Mouse (Mus musculus) heart, adult 18-20 months (tissue): ENCODE data around the gene AI481877. TPM values are rescaled to one million over a fixed set of nuclear protein-coding genes. Genes with fewer than 3 reads are reported as not detected.
A peak's percentile ranks its signal among the peaks of the same experiment; 100 is the strongest.

Experiments
- DNase-seq, 2 experiments: peaks; one replicate each; pipeline ENCODE4 v3.0.0; 2021 to 2022; ENCODE audit warnings: mixed read lengths in 1 of 2
- total RNA-seq, 2 experiments: library from RNA; stranded (reverse); gene quantifications; 2 replicates each; pipeline ENCODE4 v1.2.3; 2021

Gene AI481877
- total RNA-seq, 2 experiments from 2014 or later = not detected

DNA sequence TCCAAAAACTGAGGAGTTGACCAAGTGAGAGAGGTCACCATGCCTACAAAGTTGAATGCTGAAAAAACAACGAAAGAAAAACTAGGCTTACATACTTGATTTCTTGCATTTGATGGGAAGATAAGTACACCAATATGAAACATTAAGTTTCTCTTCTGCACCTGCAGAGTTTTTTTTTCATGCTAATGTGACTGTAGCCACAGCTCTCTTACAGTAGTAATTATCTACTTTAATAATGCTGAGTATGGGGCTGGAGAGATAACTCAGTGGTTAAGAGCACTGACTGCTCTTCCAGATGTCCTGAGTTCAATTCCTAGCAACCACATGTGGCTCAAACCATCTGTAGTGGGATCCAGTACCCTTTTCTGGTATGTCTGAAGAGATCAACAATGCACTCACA lies 13.7 kb downstream of the AI481877 start:
- no peak for DNase-seq

DNA sequence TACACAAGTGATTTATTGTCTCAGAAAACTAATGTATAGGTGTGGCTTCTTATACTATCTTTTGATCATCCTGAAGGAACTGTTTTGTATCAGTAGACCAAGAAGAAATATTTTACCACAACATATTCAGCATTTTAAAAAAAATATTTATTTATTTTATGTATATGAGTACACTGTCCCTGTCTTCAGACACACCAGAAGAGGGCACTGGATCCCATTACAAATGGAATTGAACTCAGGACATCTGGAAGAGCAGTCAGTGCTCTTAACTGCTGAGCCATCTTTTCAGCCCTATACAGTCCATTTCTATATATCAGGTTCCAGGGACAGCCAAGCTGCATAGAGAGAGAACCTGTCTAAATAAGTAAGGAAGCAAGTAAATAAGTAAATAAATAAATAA lies 15.2 kb downstream of the AI481877 start:
- DNase-seq = peak in 1 of 2 experiments; percentile 10

DNA sequence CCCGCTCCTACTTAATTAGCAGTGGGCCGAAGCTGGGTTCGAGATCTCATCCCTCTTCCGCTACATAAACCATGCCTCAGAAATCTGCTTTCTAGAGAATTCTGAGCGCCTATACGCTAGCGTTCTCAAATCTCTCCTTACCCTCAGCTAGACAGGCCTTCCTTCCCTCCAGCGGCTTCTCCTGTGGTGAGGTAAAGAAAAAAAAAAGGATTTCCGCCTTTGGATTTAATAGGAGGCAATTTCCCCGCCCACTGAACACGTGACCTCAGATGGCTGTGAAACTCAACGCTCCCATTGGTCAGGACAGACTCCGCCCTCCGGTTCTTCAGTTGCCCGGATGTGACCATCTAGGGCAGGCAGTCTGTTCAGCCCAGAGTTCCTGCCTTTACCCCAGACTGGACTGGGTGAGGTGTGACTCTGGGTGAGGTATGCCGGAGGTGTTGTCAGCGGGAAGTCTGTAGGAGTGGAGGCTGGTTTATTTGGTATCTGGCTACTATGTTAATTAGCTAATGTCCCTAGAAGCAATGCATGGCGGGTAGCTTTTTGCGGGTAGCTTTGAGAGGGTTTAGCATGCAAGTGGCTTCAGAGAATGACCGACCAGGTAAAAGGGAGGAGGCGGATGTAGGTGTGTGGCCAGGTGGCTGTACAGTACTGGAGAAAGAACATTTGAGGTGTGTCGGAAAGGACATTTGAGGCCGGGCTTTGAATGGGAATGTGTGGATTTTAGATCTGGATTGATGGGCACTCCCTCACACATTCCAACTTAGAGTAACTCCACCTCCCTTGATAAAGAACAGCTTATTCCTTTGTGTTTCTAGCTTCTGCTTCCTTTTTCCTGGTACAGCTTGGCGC lies 20.9 kb downstream of the AI481877 start:
- DNase-seq = no peak

DNA sequence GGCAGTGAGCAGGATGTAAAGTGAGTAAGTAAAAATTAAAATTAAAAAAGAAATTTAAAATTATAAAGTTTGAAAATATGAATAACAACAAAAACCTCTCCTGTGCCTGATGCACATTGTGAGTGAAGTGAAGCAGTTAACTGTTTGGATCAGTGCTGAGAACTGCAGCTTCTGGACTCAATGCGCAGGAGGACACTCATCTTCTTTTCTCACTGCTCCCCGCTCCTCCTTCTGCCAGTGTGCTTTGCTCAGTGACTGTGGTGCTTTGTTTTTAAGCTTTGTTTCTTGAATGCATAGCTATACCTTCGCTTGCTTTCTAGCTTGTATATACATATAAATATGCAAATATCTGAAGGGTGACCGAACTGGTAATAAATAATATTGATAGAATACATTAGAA lies 30.1 kb downstream of the AI481877 start:
- no peak for DNase-seq

DNA sequence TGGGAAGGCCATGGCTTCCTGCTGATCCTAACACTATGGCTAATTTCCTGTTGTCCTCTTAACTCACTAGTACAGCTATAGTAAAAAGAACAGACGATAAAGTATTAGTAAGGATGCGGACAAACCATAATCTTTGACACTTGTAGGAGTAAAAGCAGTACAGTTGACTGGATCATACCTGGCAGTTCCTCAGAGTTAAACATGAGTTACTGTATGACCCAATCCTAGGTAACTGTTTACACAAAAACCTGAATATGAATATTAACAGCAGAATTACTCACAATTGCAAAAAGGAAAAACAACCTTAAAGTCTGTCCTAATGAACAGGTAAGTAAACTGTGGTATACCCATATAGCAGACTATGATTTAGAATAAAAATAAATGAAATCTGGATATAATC lies 30.9 kb downstream of the AI481877 start:
- DNase-seq = no peak

DNA sequence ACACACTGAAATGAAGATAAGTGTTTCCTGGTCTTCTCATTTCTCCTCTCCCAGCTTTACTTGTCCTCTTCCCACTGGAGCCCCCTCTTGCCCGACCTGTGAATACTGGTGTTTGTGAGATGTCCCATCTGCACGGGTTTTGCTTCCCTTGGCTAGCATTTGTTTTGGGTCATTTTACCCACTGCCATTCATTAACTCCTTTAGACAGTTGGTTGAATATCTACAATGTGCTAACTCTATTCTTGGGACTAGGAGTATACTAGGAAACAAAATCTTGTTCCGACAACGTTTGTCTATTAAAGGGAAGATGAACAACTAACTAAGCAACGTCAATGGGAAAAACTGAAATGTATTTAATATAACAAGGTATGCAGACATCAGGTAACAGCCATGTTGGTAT lies 32.1 kb downstream of the AI481877 start:
- DNase-seq = no peak

DNA sequence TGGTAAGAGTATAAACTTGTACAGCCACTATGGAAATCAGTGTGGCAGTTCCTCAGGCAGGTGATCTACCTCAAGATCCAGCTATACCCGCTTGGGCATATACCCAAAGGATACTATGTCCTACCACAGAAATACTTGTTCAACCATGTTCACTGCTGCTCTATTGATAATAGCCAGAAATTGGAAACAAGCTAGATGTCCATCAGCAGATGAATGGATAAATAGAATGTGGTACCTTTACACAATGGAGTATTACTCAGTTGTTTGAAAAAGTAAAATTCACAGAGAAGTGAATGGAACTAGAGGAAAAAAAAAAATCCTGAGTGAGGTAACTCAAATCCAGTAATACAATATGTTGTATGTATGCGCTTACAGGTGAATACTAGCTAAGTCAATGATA lies 34.6 kb downstream of the AI481877 start:
- DNase-seq = no peak

DNA sequence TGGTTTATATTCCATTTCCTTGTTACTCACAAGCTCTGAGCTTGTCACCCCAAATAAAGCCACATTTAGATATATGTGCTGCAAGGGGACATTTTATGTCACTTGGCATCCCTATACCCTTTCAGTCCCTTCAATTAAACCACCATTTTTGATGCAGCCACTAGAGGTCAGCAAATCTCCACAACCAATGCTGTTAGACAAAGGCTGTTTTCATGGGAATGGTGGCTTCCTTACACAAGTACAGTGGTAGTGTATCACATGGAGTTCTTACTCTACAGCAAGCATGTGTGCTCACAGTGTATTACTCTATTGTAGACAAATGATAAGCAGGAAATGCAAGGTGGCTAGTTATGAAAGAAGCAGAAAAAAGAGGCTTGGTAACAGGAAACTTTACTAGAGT lies 42.4 kb downstream of the AI481877 start:
- DNase-seq = peak; percentile 84 to 90

DNA sequence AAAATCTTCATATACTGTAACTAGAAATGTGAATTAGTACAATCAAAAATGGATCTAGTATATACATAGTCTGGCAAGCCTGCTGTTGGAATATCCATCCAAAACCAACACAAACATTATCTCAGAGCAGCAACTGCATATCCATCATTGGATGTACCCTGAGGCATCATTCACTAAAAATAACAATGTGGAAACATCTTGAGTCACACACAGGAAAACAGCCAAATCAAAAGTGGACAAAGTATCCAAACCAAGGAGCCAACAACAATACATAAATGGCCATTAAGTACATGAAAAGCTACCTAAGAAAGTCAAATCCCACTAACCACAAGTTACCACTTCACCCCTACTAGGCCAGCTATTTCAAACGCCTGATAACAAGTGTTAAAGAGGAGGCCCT lies 49.4 kb downstream of the AI481877 start:
- no peak for DNase-seq

DNA sequence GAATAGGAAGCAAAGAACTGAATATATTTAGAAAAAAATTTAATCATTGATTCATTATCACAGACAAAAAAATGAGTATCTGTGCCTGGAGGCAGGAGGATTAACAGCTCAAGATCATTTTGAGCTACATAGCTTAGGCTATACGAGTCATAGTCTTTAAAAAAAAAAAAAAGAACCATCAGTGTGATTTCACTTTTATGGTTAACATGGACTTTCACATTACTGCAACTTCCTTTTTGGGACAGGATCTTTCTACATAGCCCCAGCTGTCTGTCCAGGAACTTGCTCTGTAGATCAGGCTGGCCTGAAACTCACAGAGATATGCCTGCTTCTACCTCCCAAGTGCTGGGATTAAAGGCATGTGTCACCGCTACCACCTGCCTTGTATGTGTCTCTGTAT lies 55.4 kb downstream of the AI481877 start:
- DNase-seq = no peak

DNA sequence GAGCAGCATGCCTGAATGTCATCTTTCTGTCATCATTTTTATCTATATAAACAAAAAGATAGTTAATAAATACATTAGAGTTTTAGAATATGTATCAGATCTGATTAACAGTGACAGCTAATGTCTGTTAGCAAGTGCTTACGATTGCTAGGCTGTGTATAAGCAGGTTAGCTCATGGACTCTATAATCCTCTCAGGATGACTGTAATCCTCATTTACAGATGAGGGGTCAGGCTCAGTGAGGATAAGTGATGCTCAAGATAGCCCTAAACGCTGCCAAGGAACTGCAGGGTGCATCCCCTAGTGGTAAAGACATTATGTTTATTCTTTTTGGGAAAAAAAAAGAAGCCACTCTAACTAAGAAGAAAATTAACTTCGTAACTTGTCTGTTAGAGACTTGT lies 69.5 kb downstream of the AI481877 start:
- no peak for DNase-seq

DNA sequence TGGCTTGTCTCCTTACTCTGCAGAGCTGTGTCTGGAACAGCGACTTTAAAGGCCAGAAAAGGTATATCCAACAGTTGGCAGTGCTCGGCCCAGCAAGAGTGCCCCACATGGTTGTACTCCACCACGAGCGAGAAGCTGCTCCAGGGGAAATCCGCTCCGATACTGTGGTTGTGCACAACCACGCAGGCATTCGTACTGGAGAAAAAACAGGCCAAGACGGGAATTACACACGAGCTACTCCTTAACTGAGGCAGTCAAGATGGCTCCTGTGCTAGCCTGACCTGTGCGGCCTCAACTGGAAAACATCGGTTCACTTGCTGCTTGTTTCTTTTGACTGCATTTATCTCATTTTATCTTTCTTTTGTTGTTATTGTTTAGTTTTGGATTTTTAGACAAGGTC lies 76.3 kb downstream of the AI481877 start:
- DNase-seq = no peak

DNA sequence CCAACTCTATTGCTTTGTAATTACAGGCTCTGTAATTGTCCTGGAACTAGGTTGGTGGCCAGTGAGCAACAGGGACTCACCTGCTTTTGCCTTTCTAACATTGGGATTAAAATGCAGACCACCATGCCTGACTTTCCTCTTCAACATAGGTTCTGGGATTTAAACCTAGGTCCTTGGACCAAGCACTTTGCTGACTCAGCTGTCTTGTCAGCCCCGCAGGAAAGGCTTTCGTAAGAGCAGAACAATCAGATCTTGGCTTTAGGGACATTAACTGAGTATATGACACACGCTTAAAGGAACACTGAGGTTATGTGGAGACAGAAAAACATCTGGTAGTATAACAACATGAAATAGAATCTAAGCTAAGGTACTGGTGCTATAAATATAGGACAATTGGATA lies 80.9 kb downstream of the AI481877 start:
- DNase-seq = no peak

DNA sequence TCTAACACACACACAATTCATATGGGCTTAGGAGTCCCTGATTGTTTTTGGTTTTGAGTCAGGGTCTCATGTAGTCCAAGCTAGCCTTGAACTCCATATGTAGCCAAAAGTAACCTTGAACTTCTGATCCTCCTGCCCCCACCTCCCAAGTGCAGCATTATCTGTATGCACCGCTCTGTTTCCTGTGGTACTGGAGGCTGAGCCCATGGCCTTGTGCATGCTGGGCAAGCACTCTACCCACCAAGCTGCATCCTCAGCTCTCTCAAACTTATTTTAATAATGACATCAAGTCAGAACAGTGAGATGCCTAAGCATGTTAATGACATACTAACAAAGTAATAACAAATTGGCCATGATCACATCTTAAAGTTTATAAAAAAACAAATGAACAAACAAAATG lies 87.7 kb downstream of the AI481877 start:
- no peak for DNase-seq

DNA sequence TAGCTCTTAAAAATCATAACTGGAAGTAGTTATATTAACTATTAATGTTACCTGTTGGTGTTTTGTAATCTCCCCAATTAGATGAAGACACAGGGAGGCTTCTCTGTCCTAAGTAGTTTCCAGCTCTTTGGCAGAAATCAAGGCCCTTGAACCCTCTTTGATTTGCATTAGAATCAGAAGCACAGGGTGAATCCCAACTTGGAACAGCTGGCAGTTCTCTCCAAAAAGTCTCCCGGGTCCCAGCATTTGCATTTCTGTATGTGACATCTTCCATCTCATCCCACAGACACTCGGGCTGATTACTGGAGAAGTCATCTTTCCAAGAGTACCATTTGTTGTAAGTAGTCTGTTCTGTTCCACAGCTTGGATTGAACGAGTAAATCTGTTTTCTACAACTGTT lies 91.6 kb downstream of the AI481877 start:
- DNase-seq = no peak

DNA sequence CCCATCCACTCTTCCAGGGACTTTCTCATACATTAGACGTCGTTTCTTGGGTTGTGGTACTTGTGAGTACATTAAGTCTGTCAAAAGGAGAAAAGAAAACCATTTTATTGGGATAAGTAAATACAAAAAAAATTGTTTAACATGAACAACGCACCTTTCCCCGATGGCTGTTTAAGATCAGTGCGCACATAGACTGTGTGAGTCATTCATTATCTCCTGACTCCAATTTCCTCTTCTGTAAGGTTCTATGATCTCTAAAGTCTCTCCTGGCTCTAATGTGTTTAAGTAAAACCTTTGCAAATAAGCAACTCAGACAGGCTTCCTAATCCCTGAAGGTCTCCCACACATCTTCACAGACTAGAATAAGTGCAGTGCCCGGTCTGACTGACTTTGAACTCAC lies 94.9 kb downstream of the AI481877 start:
- no peak for DNase-seq

DNA sequence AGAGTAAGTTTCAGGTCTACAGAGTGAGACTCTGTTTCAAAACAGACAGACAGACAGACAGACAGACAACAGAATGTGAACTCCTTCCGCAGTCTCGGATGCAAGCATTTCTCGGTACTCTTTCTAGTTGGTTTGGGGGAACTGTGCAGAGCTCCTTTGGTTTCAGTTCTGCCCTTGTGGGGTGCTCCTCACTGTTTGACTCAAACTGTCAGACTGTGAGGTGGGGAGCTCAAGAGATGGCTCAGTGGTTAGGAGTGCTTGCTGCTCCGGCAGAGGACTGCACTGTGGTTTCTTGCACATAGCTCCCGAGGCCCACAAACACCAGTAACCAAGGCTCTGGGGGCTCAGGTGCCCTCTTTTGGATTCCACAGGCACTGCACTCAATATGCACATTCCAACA lies 95.7 kb downstream of the AI481877 start:
- peak in 1 of 2 experiments; percentile 12 for DNase-seq

DNA sequence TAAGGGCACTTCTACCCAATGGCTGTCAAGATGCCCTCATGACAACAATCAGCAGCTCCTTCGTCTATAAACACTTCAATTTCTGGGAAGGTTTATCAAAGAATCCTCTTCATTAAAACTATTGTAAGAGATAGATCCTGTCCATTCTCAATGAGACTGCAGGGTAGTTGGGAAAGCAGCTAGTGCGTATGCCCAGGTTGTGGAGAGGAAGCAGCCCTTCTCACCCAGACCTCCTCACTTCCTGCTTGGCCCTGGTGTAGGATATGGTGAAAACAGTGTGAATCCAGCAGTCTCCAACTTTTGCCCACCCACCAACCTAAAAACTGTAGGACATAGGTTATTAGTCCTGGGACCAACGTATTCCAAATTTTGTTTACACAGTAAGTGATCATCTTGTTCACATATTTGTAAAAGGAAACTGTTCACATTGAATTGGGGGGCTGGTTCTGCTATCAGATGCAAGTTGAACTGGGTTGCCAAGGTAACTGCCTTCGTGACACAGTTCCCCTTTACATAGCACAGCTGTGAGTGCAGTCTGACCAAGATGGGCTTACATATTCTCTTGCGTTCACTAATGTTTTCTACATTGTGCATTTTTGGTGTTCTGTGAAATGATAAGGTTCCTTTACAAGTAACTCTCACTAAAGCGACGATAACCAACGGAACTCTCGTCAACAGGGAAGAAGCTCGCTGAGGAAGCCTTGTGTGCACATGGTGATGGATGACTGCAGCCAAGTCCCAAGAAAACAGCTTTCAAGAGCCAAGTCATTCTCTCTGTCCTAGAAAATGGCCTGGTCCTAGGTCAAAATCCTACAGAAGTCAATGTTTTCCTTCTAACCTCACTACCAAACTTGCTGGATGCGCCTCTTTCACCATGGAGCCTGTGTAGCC lies 98.1 kb downstream of the AI481877 start:
- DNase-seq = no peak

DNA sequence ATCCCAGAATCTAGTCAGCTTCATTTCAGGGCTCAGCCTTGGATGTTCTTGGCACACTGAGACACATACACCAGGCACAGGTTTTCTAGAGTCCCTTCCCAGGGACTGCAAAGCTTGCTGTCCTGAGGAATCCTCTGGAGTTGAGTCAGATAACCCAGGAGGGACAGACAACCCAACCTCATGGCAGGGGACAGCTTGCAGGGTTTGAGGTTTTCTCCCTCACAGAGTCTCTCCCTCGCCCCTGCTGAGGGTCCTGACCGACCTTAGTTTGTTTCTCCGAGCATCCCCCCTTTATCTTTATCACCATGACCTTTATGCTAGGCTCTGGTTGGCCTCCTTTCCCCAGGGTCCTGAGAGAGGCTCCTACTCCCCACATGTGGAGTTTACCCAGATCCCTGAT lies 101.3 kb downstream of the AI481877 start:
- no peak for DNase-seq

DNA sequence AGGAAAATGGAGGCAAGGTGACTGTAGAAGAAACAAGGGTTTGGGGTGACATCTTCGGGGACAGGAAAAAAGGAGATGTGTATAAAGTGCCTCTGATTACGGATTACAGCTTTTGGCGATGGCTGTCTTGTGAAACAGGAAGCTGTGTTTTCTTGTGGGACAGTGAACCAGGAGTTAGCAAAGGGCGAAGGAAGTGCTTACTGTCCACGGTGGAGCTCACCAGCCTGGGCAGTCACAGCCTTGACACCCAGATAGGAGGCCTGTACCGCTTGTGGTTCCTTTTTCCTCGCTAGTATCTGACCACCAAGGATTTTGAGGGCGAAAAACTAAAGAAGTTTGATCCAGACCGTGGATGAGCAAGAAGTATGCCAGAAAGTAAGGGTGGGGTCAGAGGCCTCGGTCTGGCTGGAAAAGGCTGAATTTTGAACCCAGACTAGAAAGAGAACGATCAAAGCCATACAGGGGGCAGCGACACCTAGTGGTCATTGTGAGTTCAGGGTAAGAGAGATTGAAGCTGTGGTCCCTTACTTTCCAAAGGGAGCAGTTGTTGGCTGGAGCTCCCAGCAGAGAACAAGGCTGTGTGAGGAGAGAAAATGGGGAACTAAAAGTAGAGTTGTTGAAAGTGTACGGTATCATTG lies 102.2 kb downstream of the AI481877 start:
- peak; percentile 77 to 90 for DNase-seq

DNA sequence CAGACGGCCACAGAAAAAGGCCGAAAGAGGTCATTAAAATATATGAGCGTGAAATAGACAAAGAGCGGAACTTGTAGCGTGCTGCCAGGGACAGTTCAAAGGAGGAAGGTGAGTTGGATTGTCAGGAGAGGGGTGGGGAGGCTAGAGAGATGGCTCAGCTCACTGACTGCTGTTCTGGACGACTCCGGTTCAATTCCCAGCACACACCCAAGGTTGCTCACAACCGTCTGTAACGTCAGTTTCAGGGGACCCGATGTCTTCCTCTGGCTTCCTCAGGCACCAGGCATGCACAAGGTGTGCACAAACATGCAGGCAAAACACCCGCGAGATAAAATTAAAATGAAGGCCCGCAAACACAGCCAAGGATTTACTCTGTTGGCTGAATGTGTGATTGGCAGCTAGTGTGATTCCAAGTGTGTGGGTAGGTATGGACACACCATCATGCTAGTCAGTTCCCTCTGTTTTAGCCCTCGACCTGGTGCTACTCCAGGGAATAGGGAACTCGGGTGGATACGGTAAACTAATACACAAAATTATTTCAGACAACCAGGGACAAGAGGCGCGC lies 102.9 kb downstream of the AI481877 start:
- no peak for DNase-seq
